Mouse (Mus musculus) embryonic fibroblast, embryonic 13.5 days (primary cell): ENCODE results near the gene Krt7.

Experiments used
- CTCF ChIP-seq: IDR thresholded peaks from 2 replicates; pipeline ENCODE4 v1.5.1; 2011; ENCODE audit warnings: mild to moderate bottlenecking, control low read depth, low read length, moderate library complexity, borderline replicate concordance; ENCODE audit not compliant: insufficient read depth
- POLR2A ChIP-seq: IDR thresholded peaks from 2 replicates; pipeline ENCODE4 v1.6.1; 2011; ENCODE audit warnings: low read depth, mild to moderate bottlenecking, control low read depth, low read length, moderate library complexity

- TF ChIP-seq CTCF (no peak), POLR2A (no peak)
Observed at GRCm38 (mm10) chr15:101366926-101367325, 43.9 kb upstream of the Krt7 start.
